Mouse (Mus musculus): ENCODE data around the gene Atp6v0b.
A peak's percentile ranks its signal among the peaks of the same experiment; 100 is the strongest.

Gene Atp6v0b

GRCm38 (mm10) chr4:117871787-117872186, 15.3 kb downstream of the Atp6v0b start:
- no peak for DNase-seq (ENCODE audit: low read depth, low spot score)

- no peak for DNase-seq (ENCODE audit: low read depth, low spot score)
Observed at GRCm38 (mm10) chr4:117870437-117870836, 16.7 kb downstream of the Atp6v0b start.

- DNase-seq (ENCODE audit: low read depth, low spot score) = no peak
Observed at GRCm38 (mm10) chr4:117869317-117869716, 17.8 kb downstream of the Atp6v0b start.

- DNase-seq (ENCODE audit: low read depth, low spot score) = peak; percentile 53
Observed at GRCm38 (mm10) chr4:117867823-117868222, 19.3 kb downstream of the Atp6v0b start.

GRCm38 (mm10) chr4:117867000-117867399, 20.1 kb downstream of the Atp6v0b start:
- no peak for DNase-seq (ENCODE audit: low read depth, low spot score)

GRCm38 (mm10) chr4:117866083-117866482, 21.1 kb downstream of the Atp6v0b start:
- no peak for DNase-seq (ENCODE audit: low read depth, low spot score)

GRCm38 (mm10) chr4:117862823-117863222, 24.3 kb downstream of the Atp6v0b start:
- DNase-seq (ENCODE audit: low read depth, low spot score) = no peak

- no peak for DNase-seq (ENCODE audit: low read depth, low spot score)
Observed at GRCm38 (mm10) chr4:117860570-117860969, 26.6 kb downstream of the Atp6v0b start.

- no peak for DNase-seq (ENCODE audit: low read depth, low spot score)
Observed at GRCm38 (mm10) chr4:117858794-117859193, 28.3 kb downstream of the Atp6v0b start.

- DNase-seq (ENCODE audit: low read depth, low spot score) = no peak
Observed at GRCm38 (mm10) chr4:117855146-117855545, 32.0 kb downstream of the Atp6v0b start.

GRCm38 (mm10) chr4:117852152-117852868, 34.8 kb downstream of the Atp6v0b start:
- DNase-seq (ENCODE audit: low read depth, low spot score) = no peak

GRCm38 (mm10) chr4:117850871-117851270, 36.3 kb downstream of the Atp6v0b start:
- no peak for DNase-seq (ENCODE audit: low read depth, low spot score)

- DNase-seq (ENCODE audit: low read depth, low spot score) = no peak
Observed at GRCm38 (mm10) chr4:117850176-117850575, 37.0 kb downstream of the Atp6v0b start.

GRCm38 (mm10) chr4:117849506-117849905, 37.6 kb downstream of the Atp6v0b start:
- DNase-seq (ENCODE audit: low read depth, low spot score) = no peak

GRCm38 (mm10) chr4:117849063-117849462, 38.1 kb downstream of the Atp6v0b start:
- no peak for DNase-seq (ENCODE audit: low read depth, low spot score)

- DNase-seq (ENCODE audit: low read depth, low spot score) = no peak
Observed at GRCm38 (mm10) chr4:117847011-117847410, 40.1 kb downstream of the Atp6v0b start.

GRCm38 (mm10) chr4:117846261-117846660, 40.9 kb downstream of the Atp6v0b start:
- no peak for DNase-seq (ENCODE audit: low read depth, low spot score)

- DNase-seq (ENCODE audit: low read depth, low spot score) = no peak
Observed at GRCm38 (mm10) chr4:117845316-117845715, 41.8 kb downstream of the Atp6v0b start.

GRCm38 (mm10) chr4:117844467-117844866, 42.7 kb downstream of the Atp6v0b start:
- DNase-seq (ENCODE audit: low read depth, low spot score) = no peak

- DNase-seq (ENCODE audit: low read depth, low spot score) = no peak
Observed at GRCm38 (mm10) chr4:117843101-117843500, 44.0 kb downstream of the Atp6v0b start.

- no peak for DNase-seq (ENCODE audit: low read depth, low spot score)
Observed at GRCm38 (mm10) chr4:117841566-117841965, 45.6 kb downstream of the Atp6v0b start.

GRCm38 (mm10) chr4:117840821-117841220, 46.3 kb downstream of the Atp6v0b start:
- DNase-seq (ENCODE audit: low read depth, low spot score) = no peak

GRCm38 (mm10) chr4:117839366-117839765, 47.8 kb downstream of the Atp6v0b start:
- DNase-seq (ENCODE audit: low read depth, low spot score) = no peak

GRCm38 (mm10) chr4:117837271-117837670, 49.9 kb downstream of the Atp6v0b start:
- DNase-seq (ENCODE audit: low read depth, low spot score) = no peak
